In genomic region chr10:80159021-80159560, GRCm38 (mm10) we compare ENCODE assay signal across 1 mouse cellular context.
TF ChIP-seq lines count a peak whose summit lies in the region.

No protein-coding gene starts in this region.

TF ChIP-seq in C2C12, 6 proteins besides CTCF, POLR2A, EP300 and RAD21 (continued from another document):
- no peak for TF ChIP-seq MYOG (IDR thresholded peaks at IDR 0.05; ENCODE audit: control insufficient read depth, extremely low read depth, insufficient read length)
- no peak for TF ChIP-seq USF1 (IDR thresholded peaks at IDR 0.05; ENCODE audit: low read depth)
- TF ChIP-seq MAX (IDR thresholded peaks at IDR 0.05) = no peak
- TF ChIP-seq CEBPB (IDR thresholded peaks at IDR 0.05; ENCODE audit: low read depth) = no peak
